Mouse (Mus musculus) heart, adult 2 months (tissue): ENCODE results near the gene Fbxl14.

Experiments
- CTCF ChIP-seq: fragments of 200-600 bp; IDR thresholded peaks from 2 replicates; pipeline ENCODE4 v1.8.1; 2022; ENCODE audit warnings: antibody characterized with exemption, mild to moderate bottlenecking, moderate library complexity
- EP300 ChIP-seq: fragments of 200-500 bp; IDR thresholded peaks from 2 replicates; pipeline ENCODE4 v1.6.1; 2011; ENCODE audit warnings: low read depth, low read length, control low read depth; ENCODE audit not compliant: insufficient read depth
- POLR2A ChIP-seq: fragments of 200-500 bp; IDR thresholded peaks from 2 replicates; pipeline ENCODE4 v1.6.1; 2011; ENCODE audit warnings: mild to moderate bottlenecking, low read depth, low read length, control low read depth; ENCODE audit not compliant: insufficient read depth

GRCm38 (mm10) chr6:119508221-119508620, 28.8 kb downstream of the Fbxl14 start:
- TF ChIP-seq CTCF (no peak), POLR2A (no peak), EP300 (no peak)
